Mouse (Mus musculus) ES-CJ7 (cell line): ENCODE measurements at regions not wholly inside any gene's neighbourhood (a gene's known extent, or its start where the extent isn't known, plus 50 kb on each side); places are given as distances from the start of the nearest gene placed in this dataset.

Source experiments
- DNase-seq: peaks from one replicate; pipeline ENCODE4 v3.0.0; 2011; ENCODE audit warnings: low read depth, low spot score

- no peak for DNase-seq
Measured at GRCm38 (mm10) chr15:37166744-37167143, 159.2 kb upstream of the Zfp706 start.

GRCm38 (mm10) chr15:37165887-37166507 is 158.4 kb upstream of the Zfp706 start:
- DNase-seq = peak; percentile 59

DNA sequence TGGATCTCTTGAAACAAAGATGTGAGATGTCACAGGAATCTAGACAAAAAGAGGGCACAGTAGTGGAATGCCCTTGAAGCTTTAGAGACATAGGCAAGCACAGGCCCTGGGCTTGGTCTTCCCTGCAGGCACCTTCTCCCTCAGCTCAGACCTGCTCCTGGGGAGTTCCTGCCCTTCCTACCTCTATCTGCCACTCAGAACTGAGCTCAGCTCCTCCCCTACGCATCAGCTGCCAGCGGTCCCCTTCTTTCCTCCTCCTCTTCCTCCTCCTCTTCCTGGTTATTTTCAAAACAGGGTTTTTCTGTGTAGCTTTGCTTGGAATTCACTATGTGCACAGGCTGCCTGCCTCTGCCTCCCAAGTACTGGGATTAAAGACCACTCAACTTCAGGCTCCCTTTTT is 157.6 kb upstream of the Zfp706 start:
- no peak for DNase-seq

- no peak for DNase-seq
Measured at GRCm38 (mm10) chr15:37164191-37165135, 156.9 kb upstream of the Zfp706 start.

- no peak for DNase-seq
Measured at GRCm38 (mm10) chr15:37159956-37160355, 152.4 kb upstream of the Zfp706 start.

GRCm38 (mm10) chr15:37159349-37159748 is 151.8 kb upstream of the Zfp706 start:
- peak; percentile 61 for DNase-seq

DNA sequence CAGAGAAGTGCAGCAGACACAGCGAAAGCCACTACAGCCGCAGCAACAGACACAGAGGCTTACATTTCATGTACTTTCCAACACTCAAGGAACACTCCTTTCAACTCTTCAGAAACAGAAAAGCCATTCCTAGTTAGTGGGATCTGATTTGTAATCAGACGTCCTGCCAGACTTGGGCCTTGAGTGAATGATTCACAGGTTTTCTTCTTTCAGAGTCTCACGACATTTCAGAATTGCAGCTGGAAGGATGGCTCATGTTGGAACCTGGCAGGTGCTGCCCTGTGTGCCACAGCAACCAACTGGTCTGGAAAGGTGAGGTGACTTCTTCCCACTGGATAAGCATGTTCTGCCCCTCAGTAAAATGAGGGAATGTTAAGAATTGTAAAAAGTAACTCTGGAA is 149.8 kb upstream of the Zfp706 start:
- no peak for DNase-seq

- no peak for DNase-seq
Measured at GRCm38 (mm10) chr15:37154934-37155333, 147.4 kb upstream of the Zfp706 start.

- DNase-seq = no peak
Measured at GRCm38 (mm10) chr15:37153177-37153576, 145.6 kb upstream of the Zfp706 start.

GRCm38 (mm10) chr15:37135590-37136164 is 128.1 kb upstream of the Zfp706 start:
- peak; percentile 37 for DNase-seq

GRCm38 (mm10) chr15:37134913-37135589 is 127.5 kb upstream of the Zfp706 start:
- no peak for DNase-seq

DNA sequence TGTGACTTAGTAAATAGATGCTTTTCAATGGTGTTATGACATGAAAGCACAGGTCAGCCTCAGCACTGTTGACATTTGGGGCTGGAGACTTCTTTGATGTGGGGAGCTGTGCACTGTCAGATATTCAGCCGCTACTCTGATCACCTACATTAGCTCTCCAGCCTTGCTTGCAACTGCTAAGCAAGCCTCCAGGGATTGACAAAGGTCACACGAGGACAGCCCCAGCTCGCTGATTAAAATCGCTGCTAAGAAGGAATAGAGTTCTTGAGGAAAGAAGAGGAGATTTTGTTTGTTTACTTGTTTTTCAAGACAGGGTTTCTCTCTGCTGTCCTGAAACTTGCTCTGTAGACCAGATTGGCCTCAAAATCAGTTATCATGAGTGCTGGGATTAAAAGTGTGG is 126.8 kb upstream of the Zfp706 start:
- DNase-seq = no peak

DNA sequence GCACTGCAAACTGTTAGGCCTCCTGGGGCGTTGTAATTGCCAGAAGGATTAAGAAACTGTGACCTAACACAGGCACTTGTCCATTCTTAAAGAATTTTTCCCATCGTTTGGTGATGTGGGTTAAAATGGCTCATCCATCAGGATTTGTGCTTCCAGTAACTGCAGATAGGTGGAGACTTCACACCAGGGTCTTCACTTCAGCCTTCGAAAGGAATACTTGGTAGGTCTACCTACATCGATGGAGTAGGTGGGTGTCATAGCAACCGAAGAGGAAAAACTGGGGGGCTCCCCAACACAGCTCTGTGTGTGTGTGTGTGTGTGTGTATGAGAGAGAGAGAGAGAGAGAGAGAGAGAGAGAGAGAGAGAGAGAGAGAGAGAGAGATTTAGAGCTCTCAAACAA is 126.3 kb upstream of the Zfp706 start:
- peak; percentile 55 for DNase-seq

DNA sequence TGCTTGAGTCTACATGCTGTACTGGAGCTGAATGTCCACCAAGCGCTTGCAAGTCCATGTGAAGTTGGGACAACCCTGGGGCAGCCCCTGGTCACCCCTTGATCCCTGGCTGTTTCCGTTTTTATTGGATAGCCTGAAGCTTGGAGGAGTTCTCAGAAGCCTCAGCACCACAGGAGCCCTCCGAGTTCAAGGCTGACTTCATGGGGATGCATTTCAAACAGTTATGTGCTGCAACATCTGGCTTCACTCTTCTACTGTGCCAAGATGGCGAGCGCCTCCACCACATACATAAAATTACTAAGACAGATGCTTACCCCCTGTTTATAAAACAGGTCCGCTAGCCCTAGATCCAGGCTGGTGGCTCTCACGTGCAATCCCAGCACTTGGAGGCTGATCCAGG is 120.1 kb upstream of the Zfp706 start:
- no peak for DNase-seq

- no peak for DNase-seq
Measured at GRCm38 (mm10) chr15:37127170-37127569, 119.6 kb upstream of the Zfp706 start.

GRCm38 (mm10) chr15:37125823-37126222 is 118.2 kb upstream of the Zfp706 start:
- peak; percentile 61 for DNase-seq

- no peak for DNase-seq
Measured at GRCm38 (mm10) chr15:37124951-37125350, 117.4 kb upstream of the Zfp706 start.

DNA sequence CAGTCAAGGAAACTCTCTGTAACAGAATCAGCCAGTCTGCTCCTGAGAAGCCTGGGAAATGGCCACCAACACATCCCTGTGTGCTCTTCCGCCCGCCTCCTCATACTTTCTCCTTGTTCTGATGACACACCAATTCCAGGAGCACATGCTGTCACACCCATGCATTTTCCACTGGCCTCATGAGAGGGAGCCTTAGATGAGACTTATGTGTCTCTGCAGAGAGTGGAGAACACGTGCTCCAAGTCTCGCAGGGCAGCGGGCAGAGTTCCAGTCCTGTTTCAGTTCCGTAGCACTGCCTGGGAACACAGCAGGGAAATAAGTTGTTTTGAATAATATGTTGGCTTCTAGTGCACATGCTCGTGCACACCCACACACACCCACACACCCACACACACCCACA is 116.7 kb upstream of the Zfp706 start:
- DNase-seq = no peak

GRCm38 (mm10) chr15:37120381-37120780 is 112.8 kb upstream of the Zfp706 start:
- DNase-seq = peak; percentile 81

DNA sequence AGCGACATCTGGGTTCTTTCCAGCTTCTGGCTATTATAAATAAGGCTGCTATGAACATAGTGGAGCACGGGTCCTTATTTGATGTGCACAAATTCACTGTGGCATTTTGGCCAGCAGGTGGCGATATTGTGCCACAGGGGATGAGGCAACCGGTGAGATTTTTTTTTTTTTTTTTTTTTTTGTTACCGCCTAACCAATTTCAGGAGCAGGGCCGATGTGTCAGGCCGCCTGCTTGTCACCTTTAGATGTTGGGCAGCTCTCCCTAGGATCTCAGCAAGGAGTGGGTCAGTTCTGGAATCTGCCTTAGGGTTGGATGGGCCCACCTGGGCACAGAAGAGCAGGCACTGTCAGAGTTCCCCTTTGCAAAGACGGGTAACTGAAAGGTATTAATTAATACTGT is 106.5 kb upstream of the Zfp706 start:
- DNase-seq = peak; percentile 72

DNA sequence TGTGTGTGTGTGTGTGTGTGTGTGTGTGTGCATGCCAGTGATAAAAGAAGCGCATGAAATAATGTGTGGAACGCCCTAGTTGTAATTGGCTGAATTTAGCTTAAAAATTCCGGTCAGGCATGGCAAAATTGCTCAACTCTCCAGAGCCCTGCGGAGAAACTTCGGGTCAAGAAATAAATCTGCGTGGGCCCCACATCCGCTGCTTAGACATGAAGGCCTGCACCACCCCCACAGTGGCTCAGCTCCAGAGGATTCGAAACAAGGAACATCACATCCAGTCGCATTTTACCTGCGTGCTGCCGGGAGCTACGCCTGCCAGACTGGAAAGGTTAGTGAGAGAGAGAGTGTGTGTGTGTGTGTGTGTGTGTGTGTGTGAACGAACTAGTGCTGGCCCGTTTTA is 102.9 kb upstream of the Zfp706 start:
- DNase-seq = no peak

DNA sequence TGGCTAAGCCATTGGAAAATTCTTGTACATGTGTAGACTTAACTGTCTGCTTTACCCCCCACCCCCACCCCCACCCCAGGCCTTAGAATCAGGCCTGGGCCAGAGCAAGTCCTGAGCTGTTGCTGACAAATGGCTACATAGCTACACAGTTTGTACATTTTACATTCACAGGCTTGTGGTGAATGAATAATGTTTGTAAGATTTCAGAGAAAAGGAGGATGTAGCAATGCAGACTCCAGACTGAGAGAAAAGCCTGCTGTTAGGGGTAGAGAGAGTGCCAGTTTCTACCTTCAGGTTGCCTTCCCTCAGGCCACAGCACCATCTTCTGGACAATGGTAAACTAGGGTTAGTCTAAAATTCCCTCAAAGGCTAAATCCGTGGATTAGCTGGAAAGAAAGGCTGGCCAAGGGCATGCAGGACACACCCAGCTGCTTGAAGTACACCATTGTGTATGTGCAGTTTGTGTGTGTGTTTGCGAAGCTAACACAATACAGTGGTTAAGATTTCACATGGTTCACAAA is 94.5 kb upstream of the Zfp706 start:
- DNase-seq = peak; percentile 61
